Mouse (Mus musculus) testis, postnatal 10 days (tissue): Measurements from ENCODE around the gene Sh3rf3.

Source experiments
- DNase-seq: peaks from one replicate; pipeline ENCODE4 v3.0.0; 2021; ENCODE audit warnings: low spot score

The Sh3rf3 gene

DNA sequence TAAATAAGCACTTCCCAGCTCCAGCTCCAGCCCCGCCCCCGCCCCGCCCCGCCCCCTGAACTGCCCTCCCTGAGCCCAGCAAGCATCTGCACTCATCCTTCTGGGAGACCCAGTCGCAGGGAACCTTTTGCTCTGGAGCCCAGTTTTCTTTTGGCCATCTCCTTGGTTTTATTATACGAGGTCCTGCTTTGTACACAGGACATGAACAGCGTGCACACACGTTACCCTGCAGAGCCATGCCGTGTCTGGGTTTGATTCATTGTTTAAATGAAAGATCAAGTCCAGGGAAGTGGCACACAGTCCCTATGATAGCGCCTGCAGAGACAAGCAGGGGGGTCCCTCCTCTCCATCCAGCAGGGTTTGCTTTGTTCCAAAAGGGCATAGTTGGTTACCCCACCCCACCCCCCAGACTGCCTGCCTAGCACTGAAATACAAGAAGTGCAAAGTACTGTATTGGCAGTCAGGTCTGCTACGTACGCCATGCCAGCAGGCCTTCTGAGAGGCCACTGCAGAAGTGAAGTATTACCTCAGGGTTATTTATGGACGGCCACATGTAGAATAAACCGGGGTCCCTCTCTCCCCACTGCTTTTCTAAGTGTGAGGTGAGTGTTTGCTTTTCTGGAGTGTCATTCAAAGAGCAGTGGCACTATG, 41.5 kb downstream of the Sh3rf3 start:
- DNase-seq = no peak

DNA sequence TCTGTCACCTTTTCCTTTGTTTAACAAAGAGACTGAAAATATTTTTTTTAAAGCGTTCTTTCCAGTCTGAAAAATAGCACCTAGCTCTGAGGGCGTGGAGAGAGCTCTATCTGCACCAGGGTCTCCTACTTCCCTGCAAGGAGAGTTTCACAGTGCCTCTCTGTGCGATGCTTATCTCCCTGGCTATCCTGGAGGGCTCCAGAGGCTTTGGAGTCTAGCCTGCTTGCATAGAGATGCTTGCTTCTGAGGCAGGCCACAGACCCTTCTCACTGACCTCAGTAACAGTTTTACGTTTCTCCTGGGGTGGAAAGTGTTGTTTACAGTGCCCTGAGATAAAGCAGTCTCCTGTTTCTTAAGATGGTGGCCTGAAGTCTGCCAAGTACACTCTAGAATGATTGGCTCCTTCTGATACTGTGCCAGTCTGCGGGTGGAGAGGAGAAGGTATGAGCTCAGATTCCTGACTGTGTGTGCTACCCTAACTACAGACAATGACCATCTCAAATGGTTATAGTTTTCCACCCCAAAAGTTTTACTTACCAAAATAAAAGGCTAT, 42.1 kb downstream of the Sh3rf3 start:
- no peak for DNase-seq

DNA sequence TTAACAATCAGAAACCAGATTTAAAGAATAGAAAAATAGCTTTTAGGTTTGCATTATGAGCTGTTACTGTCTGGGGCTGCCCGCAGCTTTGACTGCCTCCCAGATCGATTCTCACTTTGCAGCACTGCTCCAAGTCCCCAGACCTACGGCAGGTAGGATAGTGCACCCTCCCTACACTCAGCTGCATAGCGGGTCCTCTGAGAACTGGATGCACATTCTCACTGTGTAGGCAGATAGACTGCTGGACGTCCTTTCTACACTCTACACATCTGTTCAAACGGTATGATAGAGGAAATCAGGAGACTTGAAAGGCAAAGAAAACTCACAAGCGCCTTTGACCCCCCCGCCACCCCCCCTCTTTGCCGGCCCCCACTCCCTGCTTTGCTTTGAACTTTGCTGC, 42.7 kb downstream of the Sh3rf3 start:
- no peak for DNase-seq

DNA sequence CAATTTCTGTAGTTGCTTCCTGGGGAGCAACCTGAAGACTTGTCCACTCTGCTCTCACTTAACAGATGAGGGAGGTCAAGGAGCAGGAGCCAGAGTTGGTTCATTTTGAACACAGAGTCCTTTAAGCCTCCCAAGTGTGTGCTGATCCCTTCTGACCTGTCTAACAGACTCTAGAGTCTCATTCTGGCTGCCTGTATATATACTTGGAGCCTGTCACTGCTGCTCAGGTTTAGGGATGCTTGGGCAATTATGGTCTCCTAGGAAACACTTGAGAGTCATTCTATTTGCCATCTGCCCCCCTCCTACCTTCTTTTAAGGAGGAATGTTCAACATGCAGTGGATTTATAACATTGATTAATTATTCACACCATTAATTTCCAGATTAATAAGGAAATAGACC, 43.6 kb downstream of the Sh3rf3 start:
- no peak for DNase-seq

DNA sequence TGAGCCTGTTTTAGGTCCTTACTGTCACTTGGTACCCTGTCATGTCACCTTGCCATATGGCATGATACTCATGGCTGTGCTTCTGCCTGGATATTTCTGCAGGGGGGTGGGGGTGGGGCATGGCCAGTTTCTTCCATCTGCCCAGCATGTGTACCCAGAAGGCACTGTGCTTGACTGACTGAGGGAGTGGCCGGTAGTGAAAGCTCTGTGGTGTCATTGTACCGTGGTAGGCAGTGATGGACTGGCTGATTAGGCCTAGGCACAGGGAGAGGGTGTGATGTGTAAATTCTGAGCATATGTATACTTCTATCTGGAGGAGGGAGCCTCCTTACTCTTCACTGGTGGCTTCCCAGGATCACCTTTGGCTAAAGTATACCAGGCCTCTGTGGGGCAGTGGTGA, 51.6 kb downstream of the Sh3rf3 start:
- DNase-seq = no peak

DNA sequence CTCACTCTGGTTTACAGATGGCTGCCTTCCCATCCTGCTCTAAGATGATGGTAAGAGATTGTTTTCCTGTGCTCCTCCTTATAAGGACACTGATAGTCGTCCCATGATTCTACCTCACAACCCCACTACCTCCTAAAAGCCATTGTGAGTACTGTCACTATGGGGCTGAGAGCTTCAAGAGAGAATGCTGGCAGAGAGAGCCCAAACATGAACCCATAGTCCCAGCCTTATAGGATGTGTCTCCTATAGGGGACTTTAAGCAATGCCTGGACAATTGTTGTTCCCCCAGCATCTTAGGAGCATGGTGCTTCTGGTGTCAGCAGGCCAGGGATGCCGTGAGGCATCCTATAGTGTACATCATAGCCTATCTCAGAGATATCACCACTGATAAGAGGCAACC, 54.4 kb downstream of the Sh3rf3 start:
- no peak for DNase-seq

DNA sequence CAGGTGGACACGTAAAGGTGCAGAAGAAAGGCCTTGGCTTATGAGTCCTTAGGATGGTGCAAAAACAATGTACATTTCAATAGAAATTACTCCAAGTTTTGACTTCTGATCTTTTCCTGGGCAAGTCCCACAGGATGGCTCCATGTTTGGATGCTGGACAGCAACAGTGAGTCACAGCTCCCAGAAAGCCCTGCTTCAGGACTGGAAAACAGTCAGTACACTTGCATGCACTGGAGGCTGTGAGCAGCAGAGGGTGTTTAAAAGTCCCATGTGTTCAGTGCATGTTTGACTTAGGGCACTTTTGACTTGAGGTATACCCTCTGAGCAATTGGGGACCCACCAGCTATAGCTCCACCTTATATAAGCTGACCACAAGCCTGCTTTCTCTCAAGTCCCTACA, 56.7 kb downstream of the Sh3rf3 start:
- no peak for DNase-seq

DNA sequence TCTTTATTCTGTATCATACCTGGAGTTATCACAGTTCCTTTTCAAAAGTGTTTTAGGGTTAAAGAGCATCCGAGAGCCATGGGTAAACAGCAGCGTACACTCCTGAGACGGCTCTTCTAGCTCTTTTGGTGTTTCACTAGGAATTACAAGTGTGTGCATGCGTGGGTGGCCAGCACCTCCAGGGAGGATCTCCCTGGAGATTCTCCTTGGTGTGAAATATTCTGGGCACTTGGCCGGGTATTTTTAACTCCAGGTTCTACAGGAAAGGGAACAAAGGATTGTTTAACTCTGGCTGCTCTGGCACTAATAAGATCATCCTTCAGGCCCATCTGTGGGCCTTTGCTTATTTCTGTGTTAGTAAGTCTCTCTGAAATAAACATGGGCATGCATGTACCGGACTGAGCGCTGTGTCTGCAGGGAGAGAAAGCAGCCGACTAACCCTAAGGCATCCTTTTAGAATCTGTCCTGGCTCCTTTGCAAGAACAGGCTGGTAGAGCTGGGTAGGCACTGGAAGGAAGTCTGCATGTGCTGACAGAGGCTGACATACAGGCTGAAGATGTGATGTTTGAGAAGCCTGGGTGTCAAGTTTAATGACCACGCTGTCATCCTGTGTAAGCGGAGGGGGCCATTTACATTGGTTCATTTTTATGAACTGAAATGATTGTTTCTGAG, 58.1 kb downstream of the Sh3rf3 start:
- no peak for DNase-seq

DNA sequence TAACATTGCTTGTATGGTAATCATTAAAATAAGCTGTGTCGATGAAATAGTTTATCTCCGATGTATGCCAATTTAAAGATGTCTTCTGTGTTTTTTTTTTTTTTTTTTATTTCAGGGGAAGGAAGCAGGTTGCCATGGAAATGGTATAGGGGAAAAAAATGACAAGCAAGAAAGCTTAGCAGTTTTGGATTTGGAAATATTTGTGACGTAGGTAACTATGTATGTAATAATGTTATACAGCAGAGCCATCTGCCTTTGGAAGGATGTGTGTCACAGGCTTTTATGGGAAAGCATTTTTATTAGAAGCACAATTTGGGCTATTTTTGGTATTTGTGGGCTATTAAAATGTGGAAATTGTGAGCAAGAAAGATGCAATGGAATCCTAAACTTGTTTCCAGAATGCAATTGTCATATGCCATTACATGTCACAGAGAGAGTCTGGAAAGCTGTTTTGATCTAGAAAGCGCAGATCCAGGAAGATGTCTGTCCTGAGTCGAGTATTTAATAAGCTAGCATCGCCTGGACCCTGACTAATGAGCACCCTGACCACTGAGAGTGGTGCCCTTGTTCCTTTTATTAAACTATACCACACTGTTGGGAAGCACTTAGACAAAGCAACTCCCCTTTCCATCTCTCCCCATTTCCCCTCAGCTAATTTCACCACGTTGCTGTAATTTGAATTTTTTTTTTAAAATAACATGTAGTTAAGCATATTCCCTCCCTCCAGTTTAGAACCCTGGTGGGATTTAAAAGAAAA, 58.8 kb downstream of the Sh3rf3 start:
- DNase-seq = no peak

DNA sequence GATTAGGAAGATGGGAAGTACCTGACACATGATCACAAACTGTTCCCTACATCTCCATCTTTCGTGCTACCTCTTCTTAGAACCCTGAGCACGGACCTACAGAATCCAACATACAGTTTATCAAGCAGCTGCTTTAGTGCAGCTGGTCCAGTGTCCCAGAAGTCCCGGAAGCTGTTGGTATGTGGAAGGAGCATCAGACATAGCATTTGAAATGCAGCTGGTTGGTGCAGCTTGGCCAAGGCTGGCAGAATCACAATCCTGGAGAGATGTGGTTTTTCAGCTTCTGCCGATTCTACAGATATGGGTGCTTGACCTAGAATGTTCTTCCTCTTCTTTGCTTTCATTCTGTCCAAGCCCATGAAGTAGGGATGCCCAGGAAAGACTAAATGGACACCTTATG, 64.7 kb downstream of the Sh3rf3 start:
- no peak for DNase-seq

DNA sequence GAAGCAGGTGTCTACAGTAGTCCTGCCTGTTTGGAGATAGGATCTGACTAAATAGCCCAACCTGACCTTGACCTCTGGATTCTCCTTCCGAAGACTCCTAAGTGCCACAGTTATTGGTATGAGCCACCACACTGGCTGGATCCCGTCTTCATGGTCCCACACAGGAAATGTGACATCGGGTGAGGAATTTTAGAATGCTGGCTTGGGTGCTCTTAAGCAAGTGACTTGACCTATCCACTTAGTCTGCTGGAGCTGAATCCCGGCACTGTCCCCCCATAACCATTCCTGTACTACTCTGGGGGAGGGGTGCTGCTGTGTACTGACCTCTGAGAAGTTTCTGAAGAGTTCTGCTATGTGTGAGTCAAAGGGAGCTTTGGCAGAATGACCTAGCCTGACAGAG, 65.5 kb downstream of the Sh3rf3 start:
- DNase-seq = no peak

DNA sequence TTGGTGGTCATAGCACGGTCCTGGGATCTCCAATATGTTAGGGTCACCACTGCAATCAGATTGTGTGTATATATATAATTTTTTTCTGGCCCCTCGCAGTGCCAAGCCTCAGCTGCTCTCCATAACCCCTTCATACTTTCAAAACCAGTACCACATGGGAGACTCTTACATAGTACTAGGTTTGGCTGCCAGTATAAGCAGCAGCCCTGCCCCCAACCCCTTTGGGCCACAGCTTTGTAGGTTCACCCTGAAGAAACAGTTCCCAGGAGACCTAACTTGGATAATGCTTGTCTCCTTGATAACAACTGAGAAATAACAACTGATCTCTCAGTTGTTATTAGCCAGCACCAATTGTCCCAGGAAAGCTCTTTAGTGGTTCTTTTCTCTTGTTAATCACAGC, 69.6 kb downstream of the Sh3rf3 start:
- DNase-seq = no peak

DNA sequence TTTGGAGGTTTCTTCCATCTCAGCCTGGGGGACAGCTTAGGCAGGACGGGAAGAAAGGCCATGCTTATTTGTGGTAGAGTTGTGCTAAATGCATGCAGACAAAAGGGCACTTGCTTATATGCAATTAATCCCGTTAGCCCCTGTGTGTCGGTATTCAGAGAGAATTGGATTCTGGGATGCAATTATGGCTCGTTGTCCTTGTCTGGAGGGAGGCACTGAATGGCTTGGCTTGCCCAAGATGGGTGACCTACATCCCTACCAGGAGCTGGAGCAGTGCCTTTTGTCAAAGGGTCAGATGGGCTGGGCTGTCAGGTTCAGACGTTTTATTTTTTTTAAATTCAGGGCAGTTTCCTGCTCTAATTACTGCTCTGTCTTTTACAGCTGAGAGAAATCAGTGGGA, 72.2 kb downstream of the Sh3rf3 start:
- no peak for DNase-seq

DNA sequence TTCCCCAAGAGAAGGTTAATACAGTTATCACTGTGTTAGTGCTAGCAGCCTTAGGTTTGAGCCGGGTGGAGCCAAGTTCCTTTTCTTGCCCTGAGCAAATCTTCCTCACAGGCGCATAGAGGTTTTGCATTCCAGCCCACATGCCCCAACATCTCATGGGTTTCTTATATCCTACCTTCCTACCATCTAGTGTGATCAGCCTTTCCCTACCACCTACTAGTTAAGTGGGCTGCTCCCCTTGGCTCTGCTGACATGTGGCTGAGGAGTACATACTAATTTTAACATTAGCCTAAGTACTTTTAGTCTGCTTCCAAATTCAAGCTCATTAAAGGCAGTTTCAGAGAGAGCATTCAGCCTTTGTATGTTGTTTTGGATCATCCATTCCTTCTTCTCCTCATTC, 72.7 kb downstream of the Sh3rf3 start:
- DNase-seq = no peak

DNA sequence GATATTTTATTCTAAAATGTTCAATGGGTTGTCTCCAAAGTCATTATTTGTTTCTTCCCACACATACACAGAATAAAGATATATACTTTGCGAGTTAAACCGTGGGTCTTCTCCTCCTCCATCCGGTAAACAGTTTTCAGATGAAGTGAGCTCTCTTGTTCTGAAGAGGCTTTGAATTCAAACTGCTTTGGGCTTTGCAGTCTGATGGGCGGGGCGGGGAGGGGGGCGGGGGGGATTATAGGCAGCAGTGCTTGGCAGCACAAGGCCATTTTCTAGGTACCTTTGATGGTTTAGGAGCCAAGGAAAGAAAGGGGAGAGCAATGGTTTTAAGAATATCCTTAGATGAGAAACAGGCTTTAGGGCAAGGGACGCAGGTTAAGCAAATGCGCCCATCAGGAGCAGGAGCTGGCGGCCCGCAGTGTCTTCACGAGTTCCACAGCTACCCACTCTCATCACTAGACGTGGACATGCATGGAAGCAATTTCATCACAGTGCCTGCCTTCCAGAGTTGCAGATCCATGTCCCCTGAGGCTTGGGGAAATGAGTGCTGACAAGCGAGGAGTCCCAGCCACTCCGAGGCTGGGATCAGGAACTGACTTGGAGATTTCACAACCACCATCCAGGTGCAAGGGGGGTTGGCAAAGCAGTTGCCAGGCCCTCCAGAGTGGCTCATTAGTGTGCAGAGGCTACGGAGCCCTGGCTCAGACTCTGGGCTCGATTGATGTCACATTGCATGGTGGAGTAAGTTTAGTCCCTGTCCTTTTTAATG, 77.7 kb downstream of the Sh3rf3 start:
- no peak for DNase-seq

DNA sequence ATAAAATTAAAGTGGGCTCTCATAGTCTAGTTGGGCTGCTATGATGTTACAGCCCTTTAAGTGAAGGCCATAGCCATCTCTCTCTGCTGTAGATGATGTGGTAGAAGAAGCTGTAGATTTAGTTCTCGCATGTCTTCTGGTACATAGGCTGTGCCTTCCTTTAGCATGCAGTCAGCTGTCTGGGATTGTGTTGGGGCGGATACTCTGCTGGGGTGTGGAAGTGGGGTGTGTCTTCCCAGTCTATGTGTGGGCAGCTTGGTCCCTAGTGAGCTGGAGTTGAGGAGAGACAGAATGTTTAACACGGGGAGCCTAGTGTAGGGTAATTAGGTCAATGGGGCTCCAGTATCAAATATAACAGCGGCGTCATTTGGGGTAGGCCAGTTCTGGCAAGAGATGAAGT, 82.3 kb downstream of the Sh3rf3 start:
- DNase-seq = no peak

DNA sequence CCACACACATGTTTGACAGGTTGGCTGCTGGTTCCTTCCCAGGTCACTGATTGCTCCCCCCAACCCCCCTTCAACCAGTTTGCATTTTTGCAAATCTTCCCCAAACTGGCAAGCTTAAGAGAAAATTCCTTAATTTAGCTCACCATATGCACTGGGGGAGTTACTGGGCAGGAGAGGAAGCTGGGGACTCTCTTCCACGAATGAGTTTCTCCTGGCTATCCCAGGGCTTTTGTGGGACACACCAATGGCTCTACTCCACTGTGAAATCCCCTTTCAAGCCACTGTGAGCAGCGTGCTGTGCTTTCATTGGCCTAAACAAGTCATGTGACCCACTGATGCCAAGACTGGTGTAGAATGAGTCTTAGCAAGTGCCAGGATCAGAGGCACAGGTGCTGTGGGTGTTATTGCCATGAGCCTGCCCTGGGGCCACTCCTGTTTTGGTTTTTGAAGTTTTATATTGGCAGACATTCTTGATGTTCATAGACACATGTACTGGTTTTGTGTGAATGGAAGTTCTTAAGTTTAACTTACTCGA, 83.9 kb downstream of the Sh3rf3 start:
- no peak for DNase-seq

DNA sequence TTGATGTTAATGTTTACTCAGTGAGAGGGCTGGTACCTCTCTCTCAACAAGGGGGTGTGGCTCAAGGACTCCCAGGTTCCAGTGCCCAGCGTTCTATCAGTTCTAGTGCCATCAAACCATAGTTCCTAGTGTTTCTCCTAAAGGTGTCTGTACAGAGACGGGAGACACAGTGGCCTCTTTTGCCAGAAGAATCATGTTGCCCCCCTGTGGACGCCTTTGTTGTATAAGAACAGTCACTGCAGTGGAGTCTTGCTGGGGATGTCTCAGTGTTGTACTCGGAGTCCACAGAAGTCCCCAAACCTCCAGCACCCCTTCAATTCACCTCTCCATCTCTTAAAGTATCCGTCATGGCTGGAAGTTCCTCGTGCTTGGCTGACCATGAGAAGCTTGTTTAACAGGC, 92.1 kb downstream of the Sh3rf3 start:
- DNase-seq = no peak

DNA sequence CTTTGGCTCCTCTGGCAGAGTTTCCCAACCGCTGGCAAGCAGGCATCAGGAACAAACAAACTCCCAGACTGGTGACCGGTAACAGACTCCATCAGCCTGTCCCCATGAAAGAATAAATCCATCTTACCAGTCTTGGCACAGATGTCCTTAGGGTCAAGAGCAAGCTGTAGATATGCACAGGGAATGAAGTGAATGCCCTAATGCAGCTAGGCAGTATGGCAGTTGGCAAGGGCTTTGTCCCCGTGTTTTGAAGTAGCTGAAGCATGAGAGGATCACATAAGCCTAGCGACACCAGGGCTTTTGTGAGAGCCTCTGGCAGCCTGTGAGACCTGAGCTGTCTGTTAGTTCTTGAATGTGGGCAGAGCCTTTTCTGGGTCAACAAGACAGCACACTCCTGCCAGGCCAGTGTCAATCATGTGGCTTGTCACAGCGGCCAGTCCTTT, 93.9 kb downstream of the Sh3rf3 start:
- no peak for DNase-seq

DNA sequence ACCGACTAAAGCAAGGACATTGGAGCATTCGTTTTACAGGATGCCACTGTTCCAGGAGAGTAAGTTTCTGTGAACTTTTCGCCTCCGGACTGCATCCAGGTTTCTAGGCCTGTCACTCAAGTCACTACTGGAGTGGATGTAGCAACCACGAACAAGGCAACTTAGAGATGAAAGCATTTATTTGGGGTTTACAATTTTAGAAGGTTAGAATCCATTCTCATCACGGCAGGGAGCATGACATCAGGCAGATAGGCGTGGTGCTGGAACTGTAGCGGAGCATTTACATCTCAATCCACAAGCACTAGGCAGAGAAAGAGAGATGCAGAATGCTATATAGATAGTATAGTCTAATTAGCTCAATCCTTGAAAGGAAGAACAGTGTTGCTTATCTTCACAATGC, 95.3 kb downstream of the Sh3rf3 start:
- no peak for DNase-seq

DNA sequence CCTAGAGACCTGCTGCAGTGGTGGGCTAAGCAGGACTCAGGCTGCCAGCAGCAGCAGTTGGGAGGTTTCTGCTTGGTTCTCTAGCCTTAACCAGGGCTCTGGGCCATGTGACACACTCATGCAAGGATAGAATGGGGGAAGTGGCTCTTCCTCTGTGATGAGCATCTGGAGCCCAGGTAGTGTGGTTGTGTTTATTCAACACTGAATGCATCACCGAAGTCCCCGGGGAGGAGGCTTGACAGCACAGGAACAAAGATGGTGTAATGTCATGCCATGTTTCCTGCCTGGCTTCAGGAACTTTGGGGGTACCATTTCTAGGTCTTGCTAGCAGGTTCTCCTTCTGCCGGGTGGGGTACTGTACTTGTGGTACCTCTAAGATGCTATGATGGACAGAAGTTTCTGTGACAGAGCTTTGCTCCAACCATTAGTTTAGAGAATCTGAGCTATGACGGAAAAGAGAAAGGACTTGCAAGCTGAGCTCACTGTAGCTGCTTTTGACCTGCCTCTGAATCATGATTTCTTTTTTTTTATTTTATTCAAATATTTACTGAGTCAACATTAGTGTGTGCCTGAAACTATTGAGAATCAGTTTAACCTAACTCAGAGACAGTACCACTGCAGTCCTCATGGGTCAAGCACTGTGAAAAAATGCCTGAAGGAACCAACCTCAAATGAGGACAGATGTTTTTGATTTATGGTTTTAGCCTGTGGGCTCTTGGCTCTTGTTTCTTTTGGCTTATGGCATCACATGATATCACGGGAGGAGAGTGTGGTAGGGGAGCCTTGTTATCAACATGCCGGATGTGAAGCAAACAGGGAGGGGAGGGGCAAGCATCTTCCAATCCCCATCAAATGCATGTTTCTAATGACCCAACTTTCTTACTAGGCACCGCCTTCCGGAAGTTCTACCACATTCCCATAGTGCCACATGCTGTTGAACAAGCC, 102.4 kb downstream of the Sh3rf3 start:
- DNase-seq = no peak
